Mouse (Mus musculus): ENCODE data around the gene Stk11ip. TPM values are rescaled to one million over a fixed set of nuclear protein-coding genes. Genes with fewer than 3 reads are reported as not detected.

Gene Stk11ip
- total and polyA plus RNA-seq, 3 experiments: 30.0 to 201 (median 35.2) TPM

DNA sequence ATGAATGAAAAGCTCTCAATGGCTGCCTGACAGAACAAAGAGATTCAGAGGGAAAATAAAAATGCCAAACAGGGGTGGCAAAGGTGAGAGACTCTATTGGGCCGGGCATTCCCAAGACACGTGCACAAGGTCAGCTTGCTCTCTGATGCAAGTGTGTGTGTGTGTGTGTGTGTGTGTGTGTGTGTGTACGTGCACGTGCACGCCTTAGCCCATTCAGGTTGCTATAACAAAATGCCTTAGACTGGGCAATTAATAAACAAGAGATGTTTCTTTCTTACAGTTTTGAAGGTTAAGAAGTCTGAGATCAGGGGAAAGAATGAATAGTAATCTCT lies 61.3 kb downstream of the Stk11ip start:
- ATAC-seq (ENCODE audit: extremely low read depth, insufficient number of reproducible peaks, low FRiP score, poor library complexity, severe bottlenecking) (no peak), DNase-seq (ENCODE audit: low spot score) (no peak)
- no peak for TF ChIP-seq GATA2 (IDR thresholded peaks at IDR 0.05; ENCODE audit: borderline replicate concordance, low read depth, low read length)
- TF ChIP-seq POLR2AphosphoS5 (IDR thresholded peaks at IDR 0.05; ENCODE audit: insufficient replicate concordance, low read depth, low read length): no peak
- no peak for TF ChIP-seq TAL1 (conservative IDR thresholded peaks at IDR 0.05; ENCODE audit: low read depth, low read length)
- TF ChIP-seq CTCF (IDR thresholded peaks at IDR 0.05; ENCODE audit: low read depth, low read length): no peak
- no peak for TF ChIP-seq GATA1 (IDR thresholded peaks at IDR 0.05; ENCODE audit: borderline replicate concordance, low read length)
- Histone ChIP-seq H3K36me3 (replicated peaks) (no peaks in the 10 kb centered on the region), H3K4me1 (ENCODE audit: insufficient read depth, low read depth, low read length) (no peaks in the 10 kb centered on the region), H3K9me3 (replicated peaks) (no peaks in the 10 kb centered on the region), H3K4me3 (ENCODE audit: low read depth, low read length) (no peak overlapping the region), H3K27me3 (ENCODE audit: insufficient read depth, low read length) (peaks cover 6% of the 10 kb centered on the region; the same call in 1 of the 2 replicates)

DNA sequence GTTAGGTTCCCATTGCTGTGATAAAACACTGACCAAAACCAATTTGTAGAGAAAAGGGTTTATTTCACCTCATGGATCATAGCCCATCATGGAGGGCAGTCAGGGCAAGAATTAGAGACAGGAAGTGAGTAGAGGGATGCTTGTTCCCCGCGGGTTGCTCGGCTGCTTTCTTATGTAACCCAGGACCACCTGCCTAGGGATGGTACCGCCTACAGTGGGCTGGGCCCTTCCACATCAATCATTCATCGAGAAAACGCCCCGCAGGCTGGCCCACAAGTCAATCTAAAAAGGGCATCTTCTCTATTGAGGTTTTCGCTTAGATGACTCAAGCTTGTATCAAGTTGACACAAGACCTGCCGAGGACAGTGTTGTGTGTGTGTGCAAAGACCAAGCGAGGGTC lies 61.7 kb downstream of the Stk11ip start:
- TF ChIP-seq GATA2 (IDR thresholded peaks at IDR 0.05; ENCODE audit: borderline replicate concordance, low read depth, low read length): no peak
- TF ChIP-seq CTCF (IDR thresholded peaks at IDR 0.05; ENCODE audit: low read depth, low read length): no peak
- TF ChIP-seq POLR2AphosphoS5 (IDR thresholded peaks at IDR 0.05; ENCODE audit: insufficient replicate concordance, low read depth, low read length): no peak
- no peak for TF ChIP-seq TAL1 (conservative IDR thresholded peaks at IDR 0.05; ENCODE audit: low read depth, low read length)
- no peak for TF ChIP-seq GATA1 (IDR thresholded peaks at IDR 0.05; ENCODE audit: borderline replicate concordance, low read length)
- no peak overlapping the region for H3K4me3 ChIP-seq (ENCODE audit: low read depth, low read length)
- H3K36me3 ChIP-seq (replicated peaks): no peaks in the 10 kb centered on the region
- H3K27me3 ChIP-seq (ENCODE audit: insufficient read depth, low read length): peaks cover 6% of the 10 kb centered on the region; the same call in 1 of the 2 replicates
- H3K4me1 ChIP-seq (ENCODE audit: insufficient read depth, low read depth, low read length): no peaks in the 10 kb centered on the region
- DNase-seq (ENCODE audit: low spot score): no peak
- H3K9me3 ChIP-seq (replicated peaks): no peaks in the 10 kb centered on the region
- ATAC-seq (ENCODE audit: extremely low read depth, insufficient number of reproducible peaks, low FRiP score, poor library complexity, severe bottlenecking): no peak

GRCm38 (mm10) chr1:75586791-75587190 lies 65.5 kb downstream of the Stk11ip start:
- Histone ChIP-seq H3K4me1 (ENCODE audit: insufficient read depth, low read depth, low read length) (no peaks in the 10 kb centered on the region), H3K27me3 (ENCODE audit: insufficient read depth, low read length) (no peaks in the 10 kb centered on the region), H3K4me3 (ENCODE audit: low read depth, low read length) (no peak overlapping the region), H3K36me3 (replicated peaks) (no peaks in the 10 kb centered on the region), H3K9me3 (replicated peaks) (no peaks in the 10 kb centered on the region)
- DNase-seq (ENCODE audit: low spot score): no peak
- TF ChIP-seq GATA2 (IDR thresholded peaks at IDR 0.05; ENCODE audit: borderline replicate concordance, low read depth, low read length) (no peak), POLR2AphosphoS5 (IDR thresholded peaks at IDR 0.05; ENCODE audit: insufficient replicate concordance, low read depth, low read length) (no peak), GATA1 (IDR thresholded peaks at IDR 0.05; ENCODE audit: borderline replicate concordance, low read length) (no peak), CTCF (IDR thresholded peaks at IDR 0.05; ENCODE audit: low read depth, low read length) (no peak), TAL1 (conservative IDR thresholded peaks at IDR 0.05; ENCODE audit: low read depth, low read length) (no peak)
- ATAC-seq (ENCODE audit: extremely low read depth, insufficient number of reproducible peaks, low FRiP score, poor library complexity, severe bottlenecking): no peak

Other genes with a start within 250 kb of the Stk11ip start
- not detected in 2 replicates for gene Resp18, start 243.1 kb upstream of the Stk11ip start, total RNA-seq (2014; fragmentation: Nextera tagmentation)
- gene Resp18, start 243.1 kb upstream of the Stk11ip start, total RNA-seq (2017): not detected in 2 replicates
- gene Resp18, start 243.1 kb upstream of the Stk11ip start, polyA plus RNA-seq (2012): not detected in 2 replicates
- gene Dnpep, start 203.5 kb upstream of the Stk11ip start, total RNA-seq (2014; fragmentation: Nextera tagmentation): 56.3 and 73.7 TPM in 2 replicates
- gene Dnpep, start 203.5 kb upstream of the Stk11ip start, total RNA-seq (2017): 38.7 and 47.2 TPM in 2 replicates
- gene Dnpep, start 203.5 kb upstream of the Stk11ip start, polyA plus RNA-seq (2012): 69.4 and 79.0 TPM in 2 replicates
- gene Des, start 161.2 kb upstream of the Stk11ip start, total RNA-seq (2014; fragmentation: Nextera tagmentation): 12.9 and 19.0 TPM in 2 replicates
- gene Des, start 161.2 kb upstream of the Stk11ip start, total RNA-seq (2017): 3.4 and 5.6 TPM in 2 replicates
- gene Des, start 161.2 kb upstream of the Stk11ip start, polyA plus RNA-seq (2012): 12.7 and 13.8 TPM in 2 replicates
- 1.9 and 7.7 TPM in 2 replicates for gene Speg, start 146.2 kb upstream of the Stk11ip start, total RNA-seq (2014; fragmentation: Nextera tagmentation)
- 1.9 and 2.3 TPM in 2 replicates for gene Speg, start 146.2 kb upstream of the Stk11ip start, total RNA-seq (2017)
- 10.3 and 12.6 TPM in 2 replicates for gene Speg, start 146.2 kb upstream of the Stk11ip start, polyA plus RNA-seq (2012)
- 179 and 182 TPM in 2 replicates for gene Gmppa, start 85.6 kb upstream of the Stk11ip start, total RNA-seq (2014; fragmentation: Nextera tagmentation)
- gene Gmppa, start 85.6 kb upstream of the Stk11ip start, total RNA-seq (2017): 178 and 183 TPM in 2 replicates
- gene Gmppa, start 85.6 kb upstream of the Stk11ip start, polyA plus RNA-seq (2012): 328 and 349 TPM in 2 replicates
- gene Asic4, start 71.1 kb upstream of the Stk11ip start, total RNA-seq (2014; fragmentation: Nextera tagmentation): 1.1 and 2.9 TPM in 2 replicates
- gene Asic4, start 71.1 kb upstream of the Stk11ip start, total RNA-seq (2017): 1.7 and 2.6 TPM in 2 replicates
- gene Asic4, start 71.1 kb upstream of the Stk11ip start, polyA plus RNA-seq (2012): 8.7 and 8.8 TPM in 2 replicates
- 19.9 and 23.6 TPM in 2 replicates for gene Chpf, start 42.2 kb upstream of the Stk11ip start, total RNA-seq (2014; fragmentation: Nextera tagmentation)
- 12.0 and 16.6 TPM in 2 replicates for gene Chpf, start 42.2 kb upstream of the Stk11ip start, total RNA-seq (2017)
- gene Chpf, start 42.2 kb upstream of the Stk11ip start, polyA plus RNA-seq (2012): 119 and 121 TPM in 2 replicates
- gene Tmem198, start 42.0 kb upstream of the Stk11ip start, total RNA-seq (2014; fragmentation: Nextera tagmentation): 0.30 TPM in 1 of 2 replicates, not detected in the other
- gene Tmem198, start 42.0 kb upstream of the Stk11ip start, total RNA-seq (2017): 0.76 and 1.1 TPM in 2 replicates
- gene Tmem198, start 42.0 kb upstream of the Stk11ip start, polyA plus RNA-seq (2012): 4.0 and 4.8 TPM in 2 replicates
- gene Obsl1, start 15.1 kb upstream of the Stk11ip start, total RNA-seq (2014; fragmentation: Nextera tagmentation): not detected in 2 replicates
- 0.05 and 0.17 TPM in 2 replicates for gene Obsl1, start 15.1 kb upstream of the Stk11ip start, total RNA-seq (2017)
- not detected in 2 replicates for gene Obsl1, start 15.1 kb upstream of the Stk11ip start, polyA plus RNA-seq (2012)
- gene Inha, start 14.5 kb upstream of the Stk11ip start, total RNA-seq (2014; fragmentation: Nextera tagmentation): not detected in 2 replicates
- not detected in 2 replicates for gene Inha, start 14.5 kb upstream of the Stk11ip start, total RNA-seq (2017)
- gene Inha, start 14.5 kb upstream of the Stk11ip start, polyA plus RNA-seq (2012): not detected in 2 replicates
- gene Slc4a3, start 24.7 kb downstream of the Stk11ip start, total RNA-seq (2014; fragmentation: Nextera tagmentation): not detected in 2 replicates
- gene Slc4a3, start 24.7 kb downstream of the Stk11ip start, total RNA-seq (2017): 0.05 and 0.23 TPM in 2 replicates
- not detected in 2 replicates for gene Slc4a3, start 24.7 kb downstream of the Stk11ip start, polyA plus RNA-seq (2012)

Measured in G1E (cell line).